Mouse (Mus musculus): ENCODE measurements around the gene Nkain2. TPM values are rescaled to one million over a fixed set of nuclear protein-coding genes. Genes with fewer than 3 reads are reported as not detected.

The Nkain2 gene
- polyA plus RNA-seq, 1 experiment from 2014 or later: 0.20 TPM

- Histone ChIP-seq H3K9me3 (replicated peaks) (no peaks in the 10 kb centered on the region), H3K9ac (no peak overlapping the region), H3K27me3 (replicated peaks) (no peaks in the 10 kb centered on the region), H3K36me3 (no peaks in the 10 kb centered on the region), H3K4me1 (no peaks in the 10 kb centered on the region), H3K4me2 (no peak overlapping the region), H3K27ac (no peak overlapping the region), H3K4me3 (no peak overlapping the region)
- ATAC-seq: no peak
- WGBS (ENCODE audit: insufficient replicate concordance): 61% methylated on average over 1 of the region's 1 CpGs
Observed at GRCm38 (mm10) chr10:32536057-32536456, 354.2 kb downstream of the Nkain2 start.

GRCm38 (mm10) chr10:32510821-32511220 lies 379.4 kb downstream of the Nkain2 start:
- WGBS (ENCODE audit: insufficient replicate concordance): 56% methylated on average over 1 of the region's 1 CpGs
- ATAC-seq: no peak

GRCm38 (mm10) chr10:32494591-32495182 lies 395.6 kb downstream of the Nkain2 start:
- H3K4me3 ChIP-seq: no peak overlapping the region
- ATAC-seq: no peak

More at GRCm38 (mm10) chr10:32510821-32511220, 379.4 kb downstream of the Nkain2 start:
- H3K27me3 ChIP-seq (replicated peaks): no peaks in the 10 kb centered on the region
- no peaks in the 10 kb centered on the region for H3K4me1 ChIP-seq
- no peaks in the 10 kb centered on the region for H3K9me3 ChIP-seq (replicated peaks)
- H3K4me2 ChIP-seq: no peak overlapping the region
- no peak overlapping the region for H3K9ac ChIP-seq
- H3K4me3 ChIP-seq: no peak overlapping the region
- no peaks in the 10 kb centered on the region for H3K36me3 ChIP-seq
- H3K27ac ChIP-seq: no peak overlapping the region

GRCm38 (mm10) chr10:32493600-32493999 lies 396.7 kb downstream of the Nkain2 start:
- H3K9me3 ChIP-seq (replicated peaks): no peaks in the 10 kb centered on the region
- no peak overlapping the region for H3K4me2 ChIP-seq
- H3K36me3 ChIP-seq: no peaks in the 10 kb centered on the region
- H3K4me3 ChIP-seq: no peak overlapping the region
- 46% methylated on average over 1 of the region's 1 CpGs for WGBS (ENCODE audit: insufficient replicate concordance)
- H3K4me1 ChIP-seq: no peaks in the 10 kb centered on the region
- no peak overlapping the region for H3K9ac ChIP-seq
- H3K27ac ChIP-seq: no peak overlapping the region
- no peak for ATAC-seq
- no peaks in the 10 kb centered on the region for H3K27me3 ChIP-seq (replicated peaks)

More at GRCm38 (mm10) chr10:32494591-32495182, 395.6 kb downstream of the Nkain2 start:
- WGBS (ENCODE audit: insufficient replicate concordance): 71% methylated on average over 1 of the region's 1 CpGs
- no peak overlapping the region for H3K4me2 ChIP-seq
- H3K4me1 ChIP-seq: no peaks in the 10 kb centered on the region
- H3K9me3 ChIP-seq (replicated peaks): no peaks in the 10 kb centered on the region
- no peak overlapping the region for H3K27ac ChIP-seq
- no peak overlapping the region for H3K9ac ChIP-seq
- no peaks in the 10 kb centered on the region for H3K27me3 ChIP-seq (replicated peaks)
- no peaks in the 10 kb centered on the region for H3K36me3 ChIP-seq

- H3K9me3 ChIP-seq (replicated peaks): no peaks in the 10 kb centered on the region
- no peaks in the 10 kb centered on the region for H3K36me3 ChIP-seq
- no peaks in the 10 kb centered on the region for H3K27me3 ChIP-seq (replicated peaks)
- no peak overlapping the region for H3K9ac ChIP-seq
- no peak overlapping the region for H3K4me3 ChIP-seq
- WGBS (ENCODE audit: insufficient replicate concordance): 67% methylated on average over 2 of the region's 2 CpGs
- H3K27ac ChIP-seq: no peak overlapping the region
- no peak overlapping the region for H3K4me2 ChIP-seq
- H3K4me1 ChIP-seq: no peaks in the 10 kb centered on the region
- no peak for ATAC-seq
Observed at GRCm38 (mm10) chr10:32462726-32463125, 427.5 kb downstream of the Nkain2 start.

- Histone ChIP-seq H3K36me3 (no peaks in the 10 kb centered on the region), H3K27me3 (replicated peaks) (no peaks in the 10 kb centered on the region), H3K4me3 (no peak overlapping the region), H3K27ac (no peak overlapping the region), H3K9ac (no peak overlapping the region), H3K9me3 (replicated peaks) (no peaks in the 10 kb centered on the region), H3K4me2 (no peak overlapping the region), H3K4me1 (no peaks in the 10 kb centered on the region)
- no peak for ATAC-seq
- 71% methylated on average over 3 of the region's 3 CpGs for WGBS (ENCODE audit: insufficient replicate concordance)
Observed at GRCm38 (mm10) chr10:32439932-32440519, 450.2 kb downstream of the Nkain2 start.

- ATAC-seq: no peak
Observed at GRCm38 (mm10) chr10:32414228-32414627, 476.0 kb downstream of the Nkain2 start.

GRCm38 (mm10) chr10:32411331-32411730 lies 478.9 kb downstream of the Nkain2 start:
- H3K4me3 ChIP-seq: no peak overlapping the region
- 55% methylated on average over 2 of the region's 2 CpGs for WGBS (ENCODE audit: insufficient replicate concordance)
- ATAC-seq: no peak
- H3K27ac ChIP-seq: no peak overlapping the region
- no peak overlapping the region for H3K4me2 ChIP-seq
- no peaks in the 10 kb centered on the region for H3K9me3 ChIP-seq (replicated peaks)
- H3K9ac ChIP-seq: no peak overlapping the region
- H3K4me1 ChIP-seq: no peaks in the 10 kb centered on the region
- H3K36me3 ChIP-seq: no peaks in the 10 kb centered on the region
- H3K27me3 ChIP-seq (replicated peaks): no peaks in the 10 kb centered on the region

More at GRCm38 (mm10) chr10:32414228-32414627, 476.0 kb downstream of the Nkain2 start:
- no peaks in the 10 kb centered on the region for H3K4me1 ChIP-seq
- no peak overlapping the region for H3K4me3 ChIP-seq
- H3K9me3 ChIP-seq (replicated peaks): no peaks in the 10 kb centered on the region
- H3K27me3 ChIP-seq (replicated peaks): no peaks in the 10 kb centered on the region
- H3K4me2 ChIP-seq: no peak overlapping the region
- H3K36me3 ChIP-seq: no peaks in the 10 kb centered on the region
- no peak overlapping the region for H3K9ac ChIP-seq
- no peak overlapping the region for H3K27ac ChIP-seq

GRCm38 (mm10) chr10:32400961-32401360 lies 489.3 kb downstream of the Nkain2 start:
- Histone ChIP-seq H3K27me3 (replicated peaks) (no peaks in the 10 kb centered on the region), H3K36me3 (no peaks in the 10 kb centered on the region), H3K4me2 (no peak overlapping the region), H3K4me1 (no peaks in the 10 kb centered on the region), H3K27ac (no peak overlapping the region), H3K9me3 (replicated peaks) (no peaks in the 10 kb centered on the region), H3K4me3 (no peak overlapping the region), H3K9ac (no peak overlapping the region)
- ATAC-seq: no peak
- 68% methylated on average over 1 of the region's 1 CpGs for WGBS (ENCODE audit: insufficient replicate concordance)

- H3K4me1 ChIP-seq: no peaks in the 10 kb centered on the region
- no peak overlapping the region for H3K27ac ChIP-seq
- WGBS (ENCODE audit: insufficient replicate concordance): 62% methylated on average over 1 of the region's 1 CpGs
- H3K9me3 ChIP-seq (replicated peaks): no peaks in the 10 kb centered on the region
- H3K27me3 ChIP-seq (replicated peaks): no peaks in the 10 kb centered on the region
- H3K4me2 ChIP-seq: no peak overlapping the region
- no peak overlapping the region for H3K4me3 ChIP-seq
- H3K9ac ChIP-seq: no peak overlapping the region
- no peaks in the 10 kb centered on the region for H3K36me3 ChIP-seq
- ATAC-seq: no peak
Observed at GRCm38 (mm10) chr10:32393859-32394521, 496.3 kb downstream of the Nkain2 start.

GRCm38 (mm10) chr10:32393326-32393725 lies 496.9 kb downstream of the Nkain2 start:
- 63% methylated on average over 1 of the region's 1 CpGs for WGBS (ENCODE audit: insufficient replicate concordance)
- Histone ChIP-seq H3K4me1 (no peaks in the 10 kb centered on the region), H3K4me3 (no peak overlapping the region), H3K36me3 (no peaks in the 10 kb centered on the region), H3K27me3 (replicated peaks) (no peaks in the 10 kb centered on the region), H3K9ac (no peak overlapping the region), H3K4me2 (no peak overlapping the region), H3K9me3 (replicated peaks) (no peaks in the 10 kb centered on the region), H3K27ac (no peak overlapping the region)
- ATAC-seq: no peak

GRCm38 (mm10) chr10:32312754-32313153 lies 577.5 kb downstream of the Nkain2 start:
- ATAC-seq: no peak
- H3K4me1 ChIP-seq: no peaks in the 10 kb centered on the region
- 74% methylated on average over 9 of the region's 9 CpGs for WGBS (ENCODE audit: insufficient replicate concordance)
- no peaks in the 10 kb centered on the region for H3K36me3 ChIP-seq
- no peaks in the 10 kb centered on the region for H3K27me3 ChIP-seq (replicated peaks)
- no peak overlapping the region for H3K4me2 ChIP-seq
- peaks cover 5% of the 10 kb centered on the region; the same call in 1 of the 2 replicates for H3K9me3 ChIP-seq (replicated peaks)
- H3K27ac ChIP-seq: no peak overlapping the region
- H3K9ac ChIP-seq: no peak overlapping the region
- no peak overlapping the region for H3K4me3 ChIP-seq

Measured in liver, embryonic 12.5 days (tissue).